Mouse (Mus musculus) brown adipose tissue, adult 24 weeks (tissue): ENCODE measurements around the gene Tagap. TPM values are rescaled to one million over a fixed set of nuclear protein-coding genes. Genes with fewer than 3 reads are reported as not detected.

Source experiments
- H3K27ac ChIP-seq: fragments of 200-500 bp; replicated peaks from 2 replicates; pipeline ENCODE4 v1.5.1; 2012; ENCODE audit warnings: low read depth, mild to moderate bottlenecking, low read length
- H3K4me1 ChIP-seq: fragments of 200-500 bp; 2 replicates; pipeline ENCODE4 v1.6.1; 2012; ENCODE audit warnings: low read length, mixed read lengths; ENCODE audit not compliant: control insufficient read depth, insufficient read depth, insufficient read length
- H3K4me3 ChIP-seq: fragments of 200-500 bp; 2 replicates; pipeline ENCODE4 v1.5.1; 2012; ENCODE audit warnings: low read depth, mild to moderate bottlenecking, low read length, moderate library complexity; ENCODE audit not compliant: insufficient read depth
- polyA plus RNA-seq: library from polyadenylated mRNA; stranded (reverse); fragments of >200 nt; gene quantifications from 2 replicates; pipeline ENCODE4 v1.2.4, GENCODE M21; 2012; ENCODE audit not compliant: missing spikeins, insufficient read depth, insufficient read length

Gene Tagap
- 1.5 TPM in 1 of 2 replicates, not detected in the other for polyA plus RNA-seq

DNA sequence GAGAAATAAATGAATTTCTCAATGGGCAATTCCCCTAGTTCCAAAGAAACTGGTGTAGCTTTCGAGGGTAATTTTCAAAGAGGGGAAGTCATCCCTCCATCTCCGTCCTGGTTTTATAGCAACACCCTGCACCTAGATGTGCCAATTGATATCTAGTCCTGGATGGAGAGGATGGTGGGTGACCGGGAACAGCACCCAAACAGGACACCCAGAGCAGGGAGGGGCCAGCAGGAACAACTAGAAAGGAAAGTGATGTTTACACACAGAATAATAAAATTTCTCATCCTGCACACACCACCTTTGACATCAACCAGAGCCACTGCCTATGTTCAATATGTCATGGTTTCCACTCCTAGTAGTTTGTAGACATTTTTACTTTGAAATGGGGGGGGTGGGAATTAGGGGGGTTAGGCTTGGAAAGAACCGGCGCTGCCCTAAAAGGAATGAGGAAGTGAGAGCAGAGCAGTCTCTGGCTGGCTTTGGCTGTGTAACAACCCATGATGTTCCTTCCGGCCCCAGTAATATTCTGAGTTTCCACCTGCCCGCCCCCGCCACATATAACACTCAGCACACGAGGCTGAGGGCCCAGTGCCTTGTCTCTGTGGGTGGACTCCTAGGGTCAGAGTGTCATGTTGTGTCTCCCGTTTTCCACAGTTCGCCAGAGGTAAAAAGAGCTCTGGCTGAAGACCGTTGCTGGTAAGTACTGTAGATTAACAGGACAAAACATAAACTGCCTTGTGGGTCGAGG lies at the start of gene Tagap:
Gene Tagap (plus strand): TSS at position 588 of the 748 bp plus-strand sequence.
- Histone ChIP-seq H3K4me3 (peak within 1 kb of the TSS; percentile 6; the same call in 1 of the 2 replicates), H3K27ac (0 out of 2 replicates have a peak within 1 kb of the TSS, but pooled peaks have one; percentile 14), H3K4me1 (no peaks in the 10 kb centered on the region)

DNA sequence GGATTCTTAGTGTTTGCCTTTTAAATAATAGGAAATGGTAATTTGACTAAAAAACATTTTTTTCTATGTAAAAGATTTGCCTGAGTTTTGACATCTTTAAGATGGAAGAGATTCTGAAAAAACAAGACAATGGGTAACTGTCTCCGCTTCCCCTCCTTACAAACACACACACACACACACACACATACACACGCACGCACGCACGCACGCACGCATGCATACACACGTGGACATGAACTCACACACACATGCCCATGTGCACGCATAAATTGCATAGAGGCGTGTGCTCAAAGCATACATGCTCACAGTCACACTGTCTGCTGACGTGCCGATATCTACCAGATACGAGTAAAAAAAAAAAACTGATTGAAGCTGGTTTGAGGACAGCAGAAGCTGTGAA lies 49.3 kb upstream of the Tagap start:
- Histone ChIP-seq H3K4me3 (no peak overlapping the region), H3K4me1 (no peaks in the 10 kb centered on the region), H3K27ac (no peak overlapping the region)

DNA sequence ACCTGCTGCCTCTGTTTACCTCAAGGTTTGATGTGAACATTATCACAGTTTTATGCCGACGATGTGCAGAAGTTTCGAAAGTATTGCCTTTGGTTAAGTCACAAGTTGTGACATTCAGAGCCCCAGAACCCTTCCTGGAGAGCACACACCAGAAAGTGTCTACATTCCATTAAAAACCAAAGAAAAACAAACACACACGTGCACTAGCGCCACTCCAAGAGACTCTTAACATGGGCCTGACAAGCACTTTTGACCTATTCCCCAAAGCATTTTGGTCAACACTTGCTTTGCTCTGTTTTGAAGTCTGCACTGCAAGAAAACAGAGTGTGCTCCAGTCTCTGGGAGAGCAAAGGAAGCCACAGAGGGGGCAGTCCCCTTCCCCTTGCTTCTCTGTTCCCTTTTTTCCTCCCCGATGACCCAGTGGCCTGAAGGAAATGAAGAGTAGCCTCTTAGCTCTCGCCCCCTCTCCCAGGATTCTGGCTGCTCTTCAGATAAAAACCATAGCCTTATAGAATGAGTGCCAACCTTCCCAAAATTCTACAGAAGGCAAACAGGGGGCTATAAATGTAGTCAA lies 48.5 kb upstream of the Tagap start:
- no peak overlapping the region for H3K4me3 ChIP-seq
- no peak overlapping the region; the same call in 1 of the 2 replicates for H3K27ac ChIP-seq
- H3K4me1 ChIP-seq: no peaks in the 10 kb centered on the region

DNA sequence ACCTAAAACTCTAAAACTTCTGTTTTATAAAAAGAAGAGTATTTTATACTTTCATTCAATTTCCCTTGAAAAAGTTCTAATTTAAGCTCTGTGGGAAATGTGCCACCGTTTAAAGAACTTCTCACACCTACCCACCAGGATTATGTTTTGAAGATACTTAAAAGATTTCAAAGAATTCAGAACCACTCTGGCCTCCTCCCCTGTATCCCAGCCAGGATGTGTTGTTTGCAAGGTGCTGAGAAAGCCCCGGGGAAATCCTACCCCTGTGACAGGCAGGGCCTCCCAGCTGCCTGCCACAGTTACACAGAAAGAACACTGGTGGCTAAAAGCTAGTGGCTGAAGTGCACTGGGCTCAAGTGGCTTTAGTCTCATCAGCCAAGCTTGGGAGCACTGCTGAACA lies 47.9 kb upstream of the Tagap start:
- H3K27ac ChIP-seq: no peak overlapping the region
- H3K4me1 ChIP-seq: no peaks in the 10 kb centered on the region

DNA sequence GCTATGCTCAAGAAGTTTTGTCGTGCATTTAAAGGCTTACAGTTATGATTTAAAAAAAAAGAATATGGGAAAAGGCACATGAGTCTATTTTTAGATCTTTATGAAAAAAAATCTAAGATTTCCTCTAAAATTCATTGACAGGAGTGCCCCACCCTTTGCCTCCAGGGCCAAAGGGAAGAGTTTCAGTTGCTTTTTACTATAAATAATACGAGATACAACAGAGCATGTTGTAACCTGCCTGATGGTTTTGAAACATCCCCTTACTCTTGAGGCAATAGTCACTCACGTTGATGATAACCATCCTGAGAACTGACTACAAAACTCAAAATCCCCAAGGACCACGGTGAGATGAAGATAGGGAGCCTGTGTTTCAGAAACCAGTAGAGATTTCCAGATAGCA lies 46.3 kb upstream of the Tagap start:
- Histone ChIP-seq H3K4me1 (no peaks in the 10 kb centered on the region), H3K4me3 (no peak overlapping the region), H3K27ac (no peak overlapping the region)

More for the DNA sequence above, 47.9 kb upstream of the Tagap start:
- no peak overlapping the region for H3K4me3 ChIP-seq

DNA sequence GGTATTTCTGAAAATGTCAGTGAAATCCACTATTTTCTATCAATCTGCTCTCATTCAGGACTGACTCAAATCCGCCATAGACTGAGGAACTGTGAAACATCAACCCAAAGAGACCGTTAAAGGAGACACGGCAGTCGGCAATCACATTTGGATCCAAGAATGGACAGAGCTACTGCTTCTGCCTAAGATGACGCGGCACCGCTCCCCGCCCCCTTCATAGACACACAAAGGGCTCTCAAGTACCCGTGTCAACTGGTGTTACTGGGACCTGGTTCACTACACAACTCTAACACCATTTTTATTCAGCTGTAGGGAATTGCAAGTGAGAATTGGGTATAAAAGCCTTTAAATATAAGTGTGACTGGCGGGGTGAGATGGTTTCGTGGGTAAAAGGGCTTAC lies 42.7 kb upstream of the Tagap start:
- Histone ChIP-seq H3K27ac (no peak overlapping the region), H3K4me1 (no peaks in the 10 kb centered on the region), H3K4me3 (no peak overlapping the region)

DNA sequence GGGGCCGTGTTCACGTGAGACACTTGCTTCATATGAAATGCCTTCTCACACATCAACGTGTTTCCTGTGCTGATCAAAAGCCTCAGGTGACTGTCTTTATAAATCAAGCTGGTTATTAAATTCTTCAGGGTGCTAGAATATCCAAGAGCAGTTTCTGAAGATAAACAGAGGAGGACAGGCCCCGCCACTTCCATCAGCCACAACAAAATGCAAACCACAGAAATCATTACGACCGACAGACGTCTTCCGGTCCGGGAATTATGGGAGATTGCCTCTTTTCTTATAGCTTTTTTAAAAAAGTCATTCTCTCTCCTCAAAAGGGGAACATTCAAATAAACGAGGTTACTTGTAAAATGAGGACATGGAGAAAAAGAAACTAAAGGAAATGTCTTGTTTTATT lies 41.2 kb upstream of the Tagap start:
- H3K4me1 ChIP-seq: no peaks in the 10 kb centered on the region
- H3K27ac ChIP-seq: no peak overlapping the region
- H3K4me3 ChIP-seq: no peak overlapping the region

DNA sequence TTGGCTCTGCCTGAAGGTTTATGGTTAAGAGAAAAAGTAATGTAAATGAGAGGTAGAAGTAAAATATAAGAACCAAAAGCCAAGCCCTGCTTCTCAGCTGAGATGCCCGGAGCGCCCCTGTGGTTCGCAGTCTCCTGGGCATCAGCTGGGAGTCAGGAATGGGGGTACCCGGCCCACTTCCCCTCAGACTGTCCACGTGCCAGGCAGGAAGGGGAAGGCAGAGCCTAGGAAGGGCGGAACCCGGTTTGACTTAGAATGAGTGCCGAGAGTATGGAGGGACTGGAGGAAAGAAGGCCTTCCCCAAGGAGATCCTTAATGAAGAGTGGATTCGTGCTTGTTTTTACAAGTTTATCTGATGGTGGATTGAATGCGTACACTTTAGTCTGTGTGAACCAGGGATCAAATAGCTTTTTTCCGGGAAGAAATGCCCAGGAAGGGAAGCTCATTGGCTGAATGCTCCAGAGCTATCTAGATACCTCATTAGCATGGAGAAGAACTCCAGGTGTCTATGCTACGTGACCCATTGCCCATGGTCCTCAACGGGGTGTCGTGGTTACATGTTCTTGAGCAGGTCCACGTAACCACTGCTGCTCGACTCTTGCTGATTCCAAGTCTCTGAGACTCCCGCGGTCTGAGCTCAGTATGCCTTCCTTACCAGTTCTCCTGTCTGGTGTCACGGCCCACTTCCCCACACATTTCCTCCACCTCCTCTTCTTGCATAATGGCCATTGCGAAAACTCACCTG lies 38.6 kb upstream of the Tagap start:
- H3K4me1 ChIP-seq: no peaks in the 10 kb centered on the region
- no peak overlapping the region for H3K27ac ChIP-seq
- no peak overlapping the region for H3K4me3 ChIP-seq

DNA sequence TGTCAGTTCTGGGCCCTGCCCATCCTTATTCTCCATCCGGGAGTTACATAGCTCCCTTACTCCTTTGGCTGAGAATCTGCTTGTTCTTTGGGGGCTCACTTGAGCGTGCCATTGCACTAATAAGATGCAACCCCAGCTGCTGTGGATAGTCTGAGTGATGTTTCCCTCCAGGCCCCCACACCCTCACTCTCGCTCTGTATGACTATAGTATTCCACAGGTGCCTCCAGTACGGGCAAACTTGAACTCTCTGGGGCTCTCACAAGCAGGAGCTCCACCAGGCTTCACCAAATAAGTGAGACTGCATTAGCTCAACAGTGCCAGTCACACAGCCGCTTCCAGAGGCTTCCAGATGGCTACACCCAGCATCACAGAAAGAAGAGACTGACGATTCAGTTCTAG lies 37.5 kb upstream of the Tagap start:
- Histone ChIP-seq H3K27ac (no peak overlapping the region), H3K4me1 (no peaks in the 10 kb centered on the region), H3K4me3 (no peak overlapping the region)

DNA sequence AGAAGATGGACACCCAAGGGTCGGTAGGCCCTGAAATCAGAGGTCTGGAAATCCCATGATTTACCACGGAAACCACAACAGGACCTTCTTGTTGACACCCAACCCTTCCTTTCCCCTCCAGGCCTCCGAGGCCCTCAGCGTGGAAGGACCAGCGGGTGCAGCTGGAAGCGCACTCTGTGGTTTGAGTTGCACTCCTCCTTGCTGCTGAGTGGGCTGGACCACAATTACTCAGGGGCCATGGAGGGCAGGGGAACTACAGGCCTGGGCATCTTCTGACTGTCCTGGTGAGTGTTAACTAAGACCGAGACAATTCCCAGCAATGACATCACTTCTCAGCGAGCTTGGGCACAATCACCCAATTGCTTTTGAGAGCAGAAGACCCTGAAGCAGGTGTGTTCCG lies 36.8 kb upstream of the Tagap start:
- Histone ChIP-seq H3K4me1 (no peaks in the 10 kb centered on the region), H3K27ac (no peak overlapping the region), H3K4me3 (no peak overlapping the region)

DNA sequence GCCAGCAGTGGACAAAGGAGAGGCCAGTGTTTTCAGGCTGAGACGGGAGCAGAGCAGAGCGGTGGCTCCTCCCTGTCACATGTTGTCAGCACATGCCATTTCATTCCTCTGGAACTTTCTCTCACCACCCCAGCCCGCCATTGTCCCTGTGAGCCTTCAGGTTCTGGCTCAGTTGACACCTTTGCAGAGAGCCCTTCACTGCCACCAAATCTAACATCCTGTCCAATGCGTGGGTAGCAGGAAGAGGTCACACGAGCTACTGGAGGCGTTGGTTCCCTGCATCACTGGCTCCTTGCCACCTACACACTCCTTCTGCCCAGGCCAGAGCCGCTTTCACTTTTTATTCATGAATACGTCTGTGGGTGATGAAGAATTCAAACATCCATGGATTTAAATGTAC lies 33.1 kb upstream of the Tagap start:
- Histone ChIP-seq H3K4me3 (no peak overlapping the region), H3K27ac (no peak overlapping the region), H3K4me1 (no peaks in the 10 kb centered on the region)

DNA sequence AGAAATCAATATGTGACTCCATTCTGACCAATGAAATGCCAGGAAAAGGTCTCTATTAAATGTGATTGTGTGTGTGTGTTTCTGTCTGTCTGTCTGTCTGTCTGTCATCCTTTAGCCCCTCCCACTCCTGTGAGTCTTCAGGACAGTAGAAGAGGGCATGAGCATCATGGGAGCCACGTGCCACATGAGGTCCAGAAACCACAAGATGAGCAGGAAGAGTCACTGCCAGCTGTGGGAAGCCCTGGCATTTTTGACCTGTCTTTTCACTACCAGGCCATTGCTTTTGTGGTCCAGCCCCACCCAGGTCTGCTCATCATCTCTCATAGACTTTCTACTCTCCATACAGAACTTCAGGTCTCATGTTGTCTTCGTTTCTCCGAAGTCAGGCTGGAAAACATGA lies 31.7 kb upstream of the Tagap start:
- H3K4me3 ChIP-seq: no peak overlapping the region
- no peak overlapping the region for H3K27ac ChIP-seq
- no peaks in the 10 kb centered on the region for H3K4me1 ChIP-seq

DNA sequence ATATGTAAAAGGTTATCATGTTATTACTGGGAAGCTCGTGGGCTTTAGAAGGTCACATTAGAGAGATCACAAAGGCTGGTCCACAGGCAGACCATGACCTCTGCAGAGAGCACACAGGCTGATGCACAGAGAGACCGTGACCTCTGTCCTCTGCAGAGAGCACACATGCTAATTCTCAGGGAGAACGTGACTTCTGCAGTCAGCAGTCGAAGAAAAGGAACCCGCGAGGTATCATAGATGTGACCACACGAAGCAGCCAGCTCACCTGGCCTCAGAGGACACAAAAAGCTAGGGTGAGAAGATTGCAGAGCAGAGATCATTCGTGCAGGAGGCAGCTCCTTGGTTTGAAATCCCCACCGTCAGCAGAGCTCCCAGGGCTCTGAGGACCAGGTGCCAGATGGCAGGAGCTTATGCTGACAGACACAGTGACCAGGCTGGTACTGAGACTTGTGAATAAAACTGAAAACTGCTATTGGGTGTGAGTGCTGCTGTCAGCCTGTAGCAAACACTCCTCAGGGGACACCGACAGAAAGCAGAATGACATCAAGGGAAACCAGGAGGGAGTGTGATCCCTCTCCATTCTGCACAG lies 29.7 kb upstream of the Tagap start:
- Histone ChIP-seq H3K27ac (no peak overlapping the region), H3K4me1 (no peaks in the 10 kb centered on the region), H3K4me3 (no peak overlapping the region)

DNA sequence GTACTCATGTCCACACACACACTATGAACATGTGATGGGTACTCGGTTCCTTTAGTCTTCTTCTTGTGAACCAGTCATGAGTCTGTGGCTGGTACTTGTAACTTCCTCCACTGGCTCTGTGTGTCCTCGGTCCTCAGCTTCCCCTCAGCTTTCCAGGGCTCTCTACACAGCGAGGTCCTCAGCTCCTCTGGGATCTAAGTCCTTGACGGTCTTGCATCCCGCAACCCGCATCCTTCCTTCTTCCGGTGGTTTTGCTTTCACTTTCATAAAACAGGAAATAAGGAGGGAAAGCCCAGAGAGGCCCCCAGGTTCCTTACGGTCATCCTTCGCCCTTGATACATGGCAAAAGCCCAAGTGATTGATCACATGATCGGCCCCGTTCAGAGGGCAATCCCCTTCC lies 28.7 kb upstream of the Tagap start:
- no peaks in the 10 kb centered on the region for H3K4me1 ChIP-seq

DNA sequence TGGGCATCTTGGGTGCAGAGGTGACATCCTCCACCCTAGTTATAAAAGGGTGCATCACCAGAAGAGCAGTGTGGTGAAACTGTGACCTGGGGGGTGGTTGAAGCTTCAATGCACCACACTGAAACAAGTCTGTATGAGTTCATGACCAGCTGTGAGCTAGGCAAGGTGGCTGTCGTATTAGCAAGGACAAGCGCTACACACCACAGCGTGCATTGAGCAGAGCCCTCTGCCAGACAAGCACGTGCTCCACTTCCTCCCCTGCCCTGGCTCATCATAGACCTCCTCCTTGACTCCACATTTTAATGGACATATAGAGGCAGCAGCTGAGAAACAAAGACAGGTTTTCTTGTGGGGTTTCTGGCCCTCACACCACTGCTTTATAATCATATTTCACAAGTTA lies 28.0 kb upstream of the Tagap start:
- Histone ChIP-seq H3K27ac (no peak overlapping the region), H3K4me3 (no peak overlapping the region), H3K4me1 (no peaks in the 10 kb centered on the region)

More for the DNA sequence above, 28.7 kb upstream of the Tagap start:
- peak overlapping the region; percentile 43 for H3K4me3 ChIP-seq
- no peak overlapping the region for H3K27ac ChIP-seq
